Mouse (Mus musculus): Measurements from ENCODE around the gene Atg4b. TPM values are rescaled to one million over a fixed set of nuclear protein-coding genes. Genes with fewer than 3 reads are reported as not detected.
A peak's percentile ranks its signal among the peaks of the same experiment; 100 is the strongest.

The Atg4b gene
- polyA plus RNA-seq, 1 experiment from 2014 or later, result 103 TPM

- Histone ChIP-seq H3K4me3 (ENCODE audit: low read depth, low read length) (no peak overlapping the region), H3K4me2 (no peak overlapping the region), H3K27me3 (ENCODE audit: control insufficient read depth, insufficient read depth, low read length) (no peaks in the 10 kb centered on the region), H3K36me3 (ENCODE audit: control insufficient read depth, insufficient read depth, low read length) (no peaks in the 10 kb centered on the region; the same call in 1 of the 2 replicates), H3K27ac (ENCODE audit: low read depth, low read length) (no peak overlapping the region), H3K4me1 (ENCODE audit: control insufficient read depth, insufficient read depth, low read length) (no peaks in the 10 kb centered on the region), H3K9me3 (ENCODE audit: control insufficient read depth, low read length) (no peaks in the 10 kb centered on the region), H3K9ac (ENCODE audit: low read length) (no peak overlapping the region)
- 91% methylated on average over 3 of the region's 3 CpGs for WGBS
- no peak for ATAC-seq (ENCODE audit: low FRiP score)
- DNase-seq (ENCODE audit: low spot score, missing footprints), result no peak
Measured at GRCm38 (mm10) chr1:93726116-93726515, 25.2 kb upstream of the Atg4b start.

- Histone ChIP-seq H3K4me2 (no peak overlapping the region), H3K36me3 (ENCODE audit: control insufficient read depth, insufficient read depth, low read length) (no peaks in the 10 kb centered on the region; the same call in 1 of the 2 replicates), H3K27me3 (ENCODE audit: control insufficient read depth, insufficient read depth, low read length) (no peaks in the 10 kb centered on the region), H3K9me3 (ENCODE audit: control insufficient read depth, low read length) (no peaks in the 10 kb centered on the region), H3K4me1 (ENCODE audit: control insufficient read depth, insufficient read depth, low read length) (peaks cover 3% of the 10 kb centered on the region; the same call in 1 of the 2 replicates), H3K27ac (ENCODE audit: low read depth, low read length) (no peak overlapping the region), H3K9ac (ENCODE audit: low read length) (no peak overlapping the region), H3K4me3 (ENCODE audit: low read depth, low read length) (no peak overlapping the region)
- DNase-seq (ENCODE audit: low spot score, missing footprints) (no peak), ATAC-seq (ENCODE audit: low FRiP score) (peak; percentile 47; the same call in 1 of the 2 replicates)
- WGBS, result 80% methylated on average over 3 of the region's 3 CpGs
Measured at GRCm38 (mm10) chr1:93726974-93727373, 24.3 kb upstream of the Atg4b start.

GRCm38 (mm10) chr1:93731103-93731502 is 20.2 kb upstream of the Atg4b start:
- DNase-seq (ENCODE audit: low spot score, missing footprints), result no peak
- H3K9ac ChIP-seq (ENCODE audit: low read length), result no peak overlapping the region
- H3K9me3 ChIP-seq (ENCODE audit: control insufficient read depth, low read length), result no peaks in the 10 kb centered on the region
- H3K27ac ChIP-seq (ENCODE audit: low read depth, low read length), result no peak overlapping the region
- WGBS, result 87% methylated on average over 5 of the region's 5 CpGs
- no peak overlapping the region for H3K4me2 ChIP-seq
- no peaks in the 10 kb centered on the region for H3K36me3 ChIP-seq (ENCODE audit: control insufficient read depth, insufficient read depth, low read length)
- no peak overlapping the region for H3K4me3 ChIP-seq (ENCODE audit: low read depth, low read length)
- no peaks in the 10 kb centered on the region for H3K27me3 ChIP-seq (ENCODE audit: control insufficient read depth, insufficient read depth, low read length)
- peaks cover 6% of the 10 kb centered on the region; the same call in 1 of the 2 replicates for H3K4me1 ChIP-seq (ENCODE audit: control insufficient read depth, insufficient read depth, low read length)
- no peak; the same call in 1 of the 2 replicates for ATAC-seq (ENCODE audit: low FRiP score)

GRCm38 (mm10) chr1:93731880-93732281 is 19.4 kb upstream of the Atg4b start:
- Histone ChIP-seq H3K36me3 (ENCODE audit: control insufficient read depth, insufficient read depth, low read length) (no peaks in the 10 kb centered on the region), H3K4me3 (ENCODE audit: low read depth, low read length) (no peak overlapping the region), H3K9ac (ENCODE audit: low read length) (0 out of 2 replicates have a peak overlapping the region, but pooled peaks have one; percentile 2), H3K9me3 (ENCODE audit: control insufficient read depth, low read length) (no peaks in the 10 kb centered on the region), H3K4me2 (no peak overlapping the region; the same call in 1 of the 2 replicates), H3K4me1 (ENCODE audit: control insufficient read depth, insufficient read depth, low read length) (peaks cover 6% of the 10 kb centered on the region; the same call in 1 of the 2 replicates), H3K27ac (ENCODE audit: low read depth, low read length) (0 out of 2 replicates have a peak overlapping the region, but pooled peaks have one; percentile 15), H3K27me3 (ENCODE audit: control insufficient read depth, insufficient read depth, low read length) (no peaks in the 10 kb centered on the region)
- WGBS, result 6% methylated on average over 3 of the region's 3 CpGs
- peak; percentile 81 for ATAC-seq (ENCODE audit: low FRiP score)
- DNase-seq (ENCODE audit: low spot score, missing footprints), result peak; percentile 92

GRCm38 (mm10) chr1:93735859-93736258 is 15.4 kb upstream of the Atg4b start:
- peaks cover 6% of the 10 kb centered on the region; the same call in 1 of the 2 replicates for H3K4me1 ChIP-seq (ENCODE audit: control insufficient read depth, insufficient read depth, low read length)
- DNase-seq (ENCODE audit: low spot score, missing footprints), result peak; percentile 51
- WGBS, result 88% methylated on average over 3 of the region's 3 CpGs
- H3K4me2 ChIP-seq, result no peak overlapping the region
- no peaks in the 10 kb centered on the region for H3K9me3 ChIP-seq (ENCODE audit: control insufficient read depth, low read length)
- H3K36me3 ChIP-seq (ENCODE audit: control insufficient read depth, insufficient read depth, low read length), result no peaks in the 10 kb centered on the region
- no peak overlapping the region for H3K9ac ChIP-seq (ENCODE audit: low read length)
- H3K27me3 ChIP-seq (ENCODE audit: control insufficient read depth, insufficient read depth, low read length), result no peaks in the 10 kb centered on the region
- ATAC-seq (ENCODE audit: low FRiP score), result no peak
- no peak overlapping the region for H3K4me3 ChIP-seq (ENCODE audit: low read depth, low read length)
- no peak overlapping the region for H3K27ac ChIP-seq (ENCODE audit: low read depth, low read length)

- WGBS, result 94% methylated on average over 5 of the region's 5 CpGs
- peak; percentile 69 for DNase-seq (ENCODE audit: low spot score, missing footprints)
Measured at GRCm38 (mm10) chr1:93737711-93738110, 13.6 kb upstream of the Atg4b start.

GRCm38 (mm10) chr1:93740671-93741070 is 10.6 kb upstream of the Atg4b start:
- ATAC-seq (ENCODE audit: low FRiP score), result no peak
- Histone ChIP-seq H3K27me3 (ENCODE audit: control insufficient read depth, insufficient read depth, low read length) (no peaks in the 10 kb centered on the region), H3K27ac (ENCODE audit: low read depth, low read length) (no peak overlapping the region), H3K9me3 (ENCODE audit: control insufficient read depth, low read length) (no peaks in the 10 kb centered on the region), H3K36me3 (ENCODE audit: control insufficient read depth, insufficient read depth, low read length) (no peaks in the 10 kb centered on the region), H3K9ac (ENCODE audit: low read length) (no peak overlapping the region), H3K4me2 (no peak overlapping the region), H3K4me1 (ENCODE audit: control insufficient read depth, insufficient read depth, low read length) (no peaks in the 10 kb centered on the region), H3K4me3 (ENCODE audit: low read depth, low read length) (no peak overlapping the region)
- no peak for DNase-seq (ENCODE audit: low spot score, missing footprints)
- 95% methylated on average over 2 of the region's 2 CpGs for WGBS

More at GRCm38 (mm10) chr1:93737711-93738110, 13.6 kb upstream of the Atg4b start:
- ATAC-seq (ENCODE audit: low FRiP score), result no peak
- H3K36me3 ChIP-seq (ENCODE audit: control insufficient read depth, insufficient read depth, low read length), result no peaks in the 10 kb centered on the region
- H3K27me3 ChIP-seq (ENCODE audit: control insufficient read depth, insufficient read depth, low read length), result no peaks in the 10 kb centered on the region
- H3K4me3 ChIP-seq (ENCODE audit: low read depth, low read length), result no peak overlapping the region
- no peaks in the 10 kb centered on the region for H3K9me3 ChIP-seq (ENCODE audit: control insufficient read depth, low read length)
- H3K4me1 ChIP-seq (ENCODE audit: control insufficient read depth, insufficient read depth, low read length), result no peaks in the 10 kb centered on the region
- no peak overlapping the region for H3K27ac ChIP-seq (ENCODE audit: low read depth, low read length)
- no peak overlapping the region for H3K9ac ChIP-seq (ENCODE audit: low read length)
- no peak overlapping the region for H3K4me2 ChIP-seq

GRCm38 (mm10) chr1:93741987-93742386 is 9.3 kb upstream of the Atg4b start:
- Histone ChIP-seq H3K36me3 (ENCODE audit: control insufficient read depth, insufficient read depth, low read length) (no peaks in the 10 kb centered on the region), H3K9ac (ENCODE audit: low read length) (no peak overlapping the region), H3K27ac (ENCODE audit: low read depth, low read length) (no peak overlapping the region), H3K4me1 (ENCODE audit: control insufficient read depth, insufficient read depth, low read length) (no peaks in the 10 kb centered on the region), H3K27me3 (ENCODE audit: control insufficient read depth, insufficient read depth, low read length) (no peaks in the 10 kb centered on the region), H3K9me3 (ENCODE audit: control insufficient read depth, low read length) (no peaks in the 10 kb centered on the region), H3K4me2 (no peak overlapping the region), H3K4me3 (ENCODE audit: low read depth, low read length) (no peak overlapping the region)
- no peak for DNase-seq (ENCODE audit: low spot score, missing footprints)
- 85% methylated on average over 4 of the region's 4 CpGs for WGBS
- ATAC-seq (ENCODE audit: low FRiP score), result no peak

- H3K27ac ChIP-seq (ENCODE audit: low read depth, low read length), result no peak overlapping the region
- H3K4me2 ChIP-seq, result no peak overlapping the region
- H3K36me3 ChIP-seq (ENCODE audit: control insufficient read depth, insufficient read depth, low read length), result no peaks in the 10 kb centered on the region
- H3K9me3 ChIP-seq (ENCODE audit: control insufficient read depth, low read length), result no peaks in the 10 kb centered on the region
- no peaks in the 10 kb centered on the region for H3K27me3 ChIP-seq (ENCODE audit: control insufficient read depth, insufficient read depth, low read length)
- DNase-seq (ENCODE audit: low spot score, missing footprints), result peak; percentile 51
- no peak overlapping the region for H3K4me3 ChIP-seq (ENCODE audit: low read depth, low read length)
- H3K4me1 ChIP-seq (ENCODE audit: control insufficient read depth, insufficient read depth, low read length), result no peaks in the 10 kb centered on the region
- ATAC-seq (ENCODE audit: low FRiP score), result no peak
- H3K9ac ChIP-seq (ENCODE audit: low read length), result no peak overlapping the region
Measured at GRCm38 (mm10) chr1:93742910-93743309, 8.4 kb upstream of the Atg4b start.

Measured in midbrain, embryonic 11.5 days (tissue).